Mouse (Mus musculus) yolk sac, embryonic 10.5 days (tissue): ENCODE results near the gene Pappa.
A peak's percentile ranks its signal among the peaks of the same experiment; 100 is the strongest.

Source experiments
- DNase-seq: peaks from one replicate; pipeline ENCODE4 v3.0.0-alpha.2; 2017; ENCODE audit warnings: low spot score

Pappa gene

GRCm38 (mm10) chr4:65166288-65166835, 42.4 kb downstream of the Pappa start:
- no peak for DNase-seq

GRCm38 (mm10) chr4:65174505-65174904, 50.5 kb downstream of the Pappa start:
- DNase-seq = no peak

DNA sequence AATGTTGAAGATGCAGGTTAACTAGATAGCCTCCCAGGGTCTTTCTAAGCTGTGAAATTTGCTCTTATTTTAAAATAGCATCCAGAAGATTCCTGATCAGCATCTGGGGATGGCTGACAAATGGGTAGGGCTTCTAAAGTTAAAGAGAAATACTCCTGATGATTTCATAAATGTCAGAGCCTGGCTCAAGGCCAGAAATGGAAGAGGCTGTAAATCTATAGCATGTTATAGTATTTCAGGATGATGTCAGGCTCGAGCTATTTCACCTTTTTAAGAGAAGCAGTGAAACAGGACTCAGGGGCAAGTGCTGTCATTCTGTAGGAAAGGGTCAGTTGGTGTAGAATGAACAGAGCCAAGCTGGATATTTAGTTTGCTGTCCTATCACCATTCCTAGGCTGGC, 54.2 kb downstream of the Pappa start:
- DNase-seq = no peak

DNA sequence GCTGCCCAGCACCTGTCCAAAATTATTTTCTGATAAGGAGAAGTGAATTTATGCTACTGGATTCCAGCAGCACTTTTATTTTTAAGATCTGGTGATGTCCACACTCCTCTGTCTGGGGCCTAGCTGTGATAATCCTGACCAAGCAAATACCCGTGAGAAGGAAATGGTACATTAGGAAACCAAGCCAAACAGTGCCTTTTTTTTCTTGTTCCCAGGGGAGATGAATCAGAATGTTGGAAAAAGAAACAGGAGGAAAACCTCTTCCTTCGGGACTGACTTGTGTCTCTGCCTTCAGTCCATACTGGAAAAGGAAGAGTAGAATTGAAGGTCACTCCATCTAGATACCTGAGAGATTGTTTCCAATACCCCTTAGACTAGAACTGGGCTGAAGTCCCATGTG, 63.3 kb downstream of the Pappa start:
- DNase-seq = no peak

DNA sequence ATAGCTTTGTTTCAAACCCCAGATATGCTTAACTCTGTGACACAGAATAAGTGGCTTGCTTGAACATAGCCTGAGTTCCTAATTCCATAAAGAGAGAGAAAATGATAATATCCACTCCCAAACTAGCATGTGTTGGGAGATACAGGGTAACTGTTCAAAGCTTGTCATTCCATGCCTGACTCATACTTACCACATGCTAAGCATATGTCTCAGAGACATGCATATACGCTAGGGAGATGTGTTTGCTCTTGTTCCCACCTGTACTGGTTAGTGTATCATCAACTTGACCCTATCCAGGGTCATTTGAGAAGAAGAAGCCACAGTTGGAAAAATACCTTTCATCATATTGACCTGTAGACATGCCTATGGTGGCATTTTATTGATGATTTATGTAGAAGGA, 63.7 kb downstream of the Pappa start:
- DNase-seq = no peak

DNA sequence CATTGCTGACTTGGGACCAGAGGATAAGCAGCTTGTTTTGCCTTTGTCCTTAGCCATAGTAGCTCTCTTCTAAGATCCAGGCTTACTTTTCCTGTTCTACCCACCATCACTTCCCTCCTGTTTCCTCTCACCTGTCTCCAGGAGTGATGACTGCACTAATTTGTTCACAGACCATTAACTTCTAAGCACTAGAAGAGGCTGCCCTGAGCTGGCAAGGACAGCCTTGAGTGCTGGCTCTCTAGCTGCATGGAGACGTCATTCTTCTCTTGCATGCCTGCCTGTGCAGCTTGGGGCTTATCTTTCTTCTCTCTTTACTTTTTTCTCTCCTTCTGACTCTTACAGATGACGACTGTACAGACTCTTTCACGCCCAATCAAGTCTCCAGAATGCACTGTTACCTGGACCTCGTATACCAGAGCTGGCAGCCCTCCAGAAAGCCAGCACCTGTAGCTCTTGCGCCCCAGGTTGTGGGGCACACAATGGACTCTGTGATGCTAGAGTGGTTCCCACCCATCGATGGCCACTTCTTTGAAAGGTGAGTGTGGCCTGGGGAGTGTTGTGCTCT, 65.0 kb downstream of the Pappa start:
- no peak for DNase-seq

DNA sequence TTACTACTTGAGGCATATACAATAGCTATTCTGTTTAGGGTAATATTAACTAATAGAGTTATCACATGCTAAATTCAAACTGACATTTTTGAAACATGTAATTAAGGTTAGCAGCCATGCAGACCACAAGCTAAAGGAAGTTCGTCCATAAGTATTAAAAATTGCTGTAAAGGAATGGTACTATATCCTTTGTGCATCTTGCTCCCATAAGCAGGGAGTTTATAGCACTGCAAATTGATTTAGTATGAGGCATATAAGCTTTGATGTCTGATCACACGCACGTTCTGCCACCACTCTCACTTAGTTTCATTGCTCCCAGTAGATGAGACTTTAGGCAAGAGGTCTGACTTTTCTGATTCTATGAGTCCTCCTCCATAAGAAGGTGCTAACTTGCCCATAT, 68.8 kb downstream of the Pappa start:
- DNase-seq = no peak

GRCm38 (mm10) chr4:65195971-65196370, 72.0 kb downstream of the Pappa start:
- no peak for DNase-seq

GRCm38 (mm10) chr4:65203666-65204065, 79.7 kb downstream of the Pappa start:
- DNase-seq = no peak

- DNase-seq = no peak
These were observed 81.5 kb downstream of the Pappa start for GRCm38 (mm10) chr4:65205446-65205845.

DNA sequence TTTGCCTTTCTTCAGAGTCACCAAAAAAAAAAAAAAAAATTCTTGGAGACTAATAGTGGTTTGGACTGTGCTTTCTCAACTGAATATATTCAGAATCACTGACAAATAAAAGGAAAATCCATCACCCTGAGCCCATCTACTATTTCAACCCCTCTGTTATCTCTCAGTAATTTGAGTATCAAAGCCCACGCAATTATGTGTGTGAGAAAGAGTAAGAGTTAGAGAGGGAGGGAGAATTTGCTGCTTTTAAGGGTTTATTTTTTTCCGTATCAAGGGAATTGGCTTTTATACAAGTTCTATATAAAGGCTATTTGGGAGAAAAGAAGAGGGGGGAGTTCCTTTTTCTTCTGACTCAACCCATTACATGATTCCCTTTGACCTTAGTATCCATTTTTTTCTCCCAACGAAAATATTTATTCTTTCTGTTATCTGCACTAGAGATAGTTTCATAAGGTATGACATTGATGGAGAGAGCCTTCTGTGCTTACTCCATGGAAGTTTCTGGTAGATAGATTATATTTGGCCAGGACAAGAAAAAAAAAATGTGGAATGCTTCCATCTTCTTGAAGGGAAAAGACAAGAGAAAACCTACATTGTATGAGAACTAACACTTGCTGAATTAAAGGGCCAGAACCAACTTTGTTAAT, 85.5 kb downstream of the Pappa start:
- DNase-seq = no peak

GRCm38 (mm10) chr4:65216682-65217081, 92.7 kb downstream of the Pappa start:
- peak; percentile 28 for DNase-seq

- DNase-seq = peak; percentile 5
These were observed 93.8 kb downstream of the Pappa start for GRCm38 (mm10) chr4:65217651-65218364.

- DNase-seq = no peak
These were observed 99.9 kb downstream of the Pappa start for GRCm38 (mm10) chr4:65223901-65224300.

DNA sequence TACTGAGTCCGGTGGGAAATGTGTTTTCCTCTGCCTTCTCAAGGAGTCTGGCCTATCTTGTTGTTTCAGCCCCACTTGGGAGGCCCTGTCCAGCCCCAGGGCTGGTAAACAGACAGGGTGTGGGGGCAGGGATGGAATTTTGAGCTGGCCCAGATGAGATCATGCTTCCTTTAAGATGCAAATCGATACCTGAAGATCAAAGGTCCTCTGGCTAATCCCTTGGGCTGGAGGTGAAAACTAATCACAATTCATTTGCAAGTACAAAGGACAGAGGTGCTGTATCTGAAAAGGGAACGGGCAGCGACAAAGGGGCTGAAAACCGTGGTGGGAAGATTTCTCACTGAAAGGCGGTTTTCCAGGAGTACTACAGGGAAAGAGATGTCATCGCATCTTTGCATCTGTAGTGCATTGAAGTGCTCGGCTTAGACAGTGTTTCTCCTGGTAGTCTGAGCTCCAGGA, 114.6 kb downstream of the Pappa start:
- peak; percentile 74 for DNase-seq

DNA sequence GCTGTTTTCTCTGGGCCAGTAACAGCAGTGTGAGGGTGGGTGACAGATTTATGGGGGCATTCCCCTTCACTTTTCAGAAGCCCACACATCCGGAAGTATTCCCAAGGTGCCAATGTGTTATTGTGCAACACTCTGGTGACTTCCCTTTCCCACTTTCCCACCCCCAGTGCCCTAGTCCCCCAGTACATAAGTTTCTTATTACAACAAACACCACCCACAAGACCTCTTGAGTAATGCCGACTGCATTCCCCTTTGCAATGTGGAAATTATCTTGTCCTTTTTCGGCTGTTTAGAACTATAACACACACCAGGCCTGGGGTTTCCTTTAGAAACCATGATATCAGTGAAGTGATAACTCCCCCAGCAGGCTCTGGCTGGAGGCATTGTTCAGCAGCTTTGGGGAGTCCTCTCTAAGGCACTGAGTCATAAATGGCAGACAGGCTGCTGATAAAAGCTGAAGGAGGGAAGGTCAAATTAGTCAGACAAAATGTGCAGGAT, 118.5 kb downstream of the Pappa start:
- peak; percentile 19 for DNase-seq

GRCm38 (mm10) chr4:65243245-65243644, 119.3 kb downstream of the Pappa start:
- peak; percentile 8 for DNase-seq

- no peak for DNase-seq
These were observed 121.0 kb downstream of the Pappa start for GRCm38 (mm10) chr4:65245015-65245414.

GRCm38 (mm10) chr4:65245440-65245839, 121.5 kb downstream of the Pappa start:
- DNase-seq = peak; percentile 14

GRCm38 (mm10) chr4:65252193-65252592, 128.2 kb downstream of the Pappa start:
- DNase-seq = no peak

DNA sequence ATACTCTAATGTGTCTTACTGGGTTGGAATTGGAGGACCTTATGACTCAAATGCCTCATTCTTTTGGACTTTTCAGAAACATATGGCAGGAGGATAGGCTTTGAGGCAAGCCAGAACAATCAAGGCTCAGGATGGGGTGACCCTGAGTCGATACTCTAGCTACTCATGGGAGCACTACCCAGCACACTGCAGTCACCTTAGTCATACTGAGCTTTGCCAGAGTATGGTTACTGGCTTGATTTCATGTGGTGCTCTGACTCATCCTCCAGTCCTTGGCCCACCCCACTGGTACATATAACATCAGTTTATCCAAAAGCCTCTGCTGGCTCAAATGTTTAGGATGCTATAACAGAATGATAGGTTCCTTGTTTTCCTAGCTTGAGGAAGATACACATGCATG, 130.1 kb downstream of the Pappa start:
- no peak for DNase-seq

- DNase-seq = no peak
These were observed 143.1 kb downstream of the Pappa start for GRCm38 (mm10) chr4:65267066-65267465.

GRCm38 (mm10) chr4:65269996-65270395, 146.0 kb downstream of the Pappa start:
- DNase-seq = no peak
